Mouse (Mus musculus) olfactory bulb, adult 2 months (tissue): ENCODE data around the gene Rabggtb.

Source experiments
- CTCF ChIP-seq: fragments of 200-500 bp; IDR thresholded peaks from 2 replicates; pipeline ENCODE4 v1.5.1; 2012; ENCODE audit warnings: low read depth, mild to moderate bottlenecking, low read length, moderate library complexity; ENCODE audit not compliant: insufficient read depth
- POLR2A ChIP-seq: fragments of 200-500 bp; IDR thresholded peaks from 2 replicates; pipeline ENCODE4 v1.6.1; 2012; ENCODE audit warnings: mild to moderate bottlenecking, low read depth, low read length, moderate library complexity; ENCODE audit not compliant: insufficient read depth

DNA sequence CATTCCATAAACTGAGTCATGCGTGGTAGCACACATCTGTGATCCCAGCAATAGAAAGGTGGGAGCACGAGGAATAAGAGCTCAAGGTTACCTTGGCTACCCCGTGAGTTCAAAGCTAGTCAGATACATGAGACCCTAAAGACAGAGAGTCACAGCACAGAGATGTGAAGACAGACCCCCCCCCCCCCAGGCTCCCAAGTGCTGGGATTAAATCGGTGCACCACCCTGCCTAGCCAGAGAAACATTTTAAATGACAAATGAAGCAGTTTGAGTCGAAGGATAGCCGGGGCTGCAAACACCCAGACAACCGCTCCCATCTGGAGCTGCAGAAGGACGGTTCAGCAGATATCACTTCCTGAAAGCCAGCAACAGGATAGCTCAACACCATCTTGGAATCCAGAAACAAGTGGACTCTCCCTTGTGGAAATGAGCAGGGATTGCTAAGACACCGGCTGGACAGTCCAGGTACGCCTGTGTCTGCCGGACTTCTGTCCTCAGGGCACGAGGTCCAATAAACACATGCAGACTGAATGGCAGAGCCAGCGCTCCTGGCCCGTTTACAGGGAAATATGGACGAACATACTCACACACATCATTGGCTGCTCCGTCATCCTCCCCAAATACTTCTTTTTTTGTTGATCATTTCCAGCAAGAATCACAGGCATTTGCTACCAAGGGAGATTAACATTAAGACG is 24.5 kb upstream of the Rabggtb start:
- TF ChIP-seq POLR2A (no peak), CTCF (no peak)
